Mouse (Mus musculus) stomach, embryonic 16.5 days (tissue): ENCODE measurements around the gene Chn1. TPM values are rescaled to one million over a fixed set of nuclear protein-coding genes. Genes with fewer than 3 reads are reported as not detected.

Experiments
- ATAC-seq: fragments of 200-750 bp; cut with Nextera tagmentation; 2 replicates; pipeline ENCODE4 v1.8.0; 2017; ENCODE audit warnings: moderate number of reproducible peaks, moderate TSS enrichment; ENCODE audit not compliant: insufficient read depth, low FRiP score
- H3K27ac ChIP-seq: fragments of 300-500 bp; sonication (generic); 2 replicates; pipeline ENCODE4 v1.5.1; 2014; ENCODE audit warnings: low read length
- H3K27me3 ChIP-seq: fragments of 300-500 bp; sonication (generic); 2 replicates; pipeline ENCODE4 v1.6.1; 2014; ENCODE audit warnings: low read length, control low read depth, mixed read lengths; ENCODE audit not compliant: control insufficient read depth, insufficient read depth
- H3K36me3 ChIP-seq: fragments of 300-500 bp; sonication (generic); 2 replicates; pipeline ENCODE4 v1.6.1; 2014; ENCODE audit warnings: low read length; ENCODE audit not compliant: control insufficient read depth, insufficient read depth
- H3K4me1 ChIP-seq: fragments of 300-500 bp; sonication (generic); 2 replicates; pipeline ENCODE4 v1.6.1; 2014; ENCODE audit warnings: low read length, control low read depth, mixed read lengths; ENCODE audit not compliant: control insufficient read depth, insufficient read depth
- H3K4me2 ChIP-seq: fragments of 300-500 bp; sonication (generic); 2 replicates; pipeline ENCODE4 v1.6.1; 2014; ENCODE audit warnings: low read depth, low read length, mixed read lengths
- H3K4me3 ChIP-seq: fragments of 300-500 bp; sonication (generic); replicated peaks from 2 replicates; pipeline ENCODE4 v1.5.1; 2014; ENCODE audit warnings: mild to moderate bottlenecking, low read length
- H3K9ac ChIP-seq: fragments of 300-500 bp; sonication (generic); 2 replicates; pipeline ENCODE4 v1.6.1; 2014; ENCODE audit warnings: low read length
- H3K9me3 ChIP-seq: fragments of 300-500 bp; sonication (generic); replicated peaks from 2 replicates; pipeline ENCODE4 v1.6.1; 2016; ENCODE audit warnings: low read length, control low read depth; ENCODE audit not compliant: control insufficient read depth
- WGBS: fragments of 180-500 bp; shearing (Covaris S2); extraction: QIAGEN DNeasy Blood & Tissue Kit; methylation state at CpG from one replicate; pipeline ENCODE4 v1.1.7; 2014; 5-methylcytosine and 5-hydroxymethylcytosine counted together
- polyA plus RNA-seq: library from polyadenylated mRNA; unstranded; fragments of >200 nt; fragmentation: Nextera tagmentation; extraction: Ambion mirVana; gene quantifications from 2 replicates; pipeline ENCODE4 v1.2.1, GENCODE M21; 2015

Chn1 gene
- polyA plus RNA-seq, 1 experiment from 2014 or later, result 13.1 TPM

DNA sequence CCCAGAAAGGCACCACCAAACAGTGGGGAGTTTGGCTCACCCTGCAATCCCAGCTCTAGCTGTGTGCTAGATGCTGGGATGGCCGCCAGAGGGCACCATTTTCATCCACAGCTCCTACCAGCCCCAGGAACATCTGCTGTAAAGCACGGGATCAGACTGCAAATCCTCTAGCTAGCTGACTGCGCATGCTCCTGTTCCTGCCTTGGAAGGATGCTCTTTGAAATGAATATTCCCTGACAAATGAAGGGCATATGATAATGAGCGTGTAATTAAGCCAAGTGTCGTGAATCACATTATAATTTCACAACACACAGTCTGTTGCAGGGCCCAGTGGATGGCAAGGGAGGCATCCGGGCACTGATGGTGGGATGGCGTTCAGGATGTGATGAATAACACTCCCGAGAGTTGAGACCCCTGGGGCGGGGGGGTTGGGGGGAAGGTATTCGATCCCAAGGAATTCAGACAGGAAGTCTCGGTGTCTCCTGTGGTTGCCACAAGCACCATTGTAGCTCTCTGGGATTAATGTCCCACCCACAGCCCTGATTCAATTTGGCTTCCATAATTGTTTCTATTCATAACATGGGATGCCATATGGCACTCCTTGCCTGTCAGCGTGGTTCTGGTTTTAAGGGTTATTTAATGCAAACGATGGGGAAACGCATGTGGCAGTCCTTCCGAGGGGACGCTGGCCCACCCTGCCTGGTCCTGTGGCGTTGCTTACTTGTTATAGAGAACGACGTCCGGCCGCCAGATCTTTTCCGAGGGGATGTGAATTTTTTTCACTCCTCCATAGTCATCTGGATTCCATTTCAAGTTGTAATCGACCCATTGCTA, 202.4 kb downstream of the Chn1 start:
- H3K4me3 ChIP-seq, result peak overlapping the region; percentile 17; the same call in 1 of the 2 replicates

DNA sequence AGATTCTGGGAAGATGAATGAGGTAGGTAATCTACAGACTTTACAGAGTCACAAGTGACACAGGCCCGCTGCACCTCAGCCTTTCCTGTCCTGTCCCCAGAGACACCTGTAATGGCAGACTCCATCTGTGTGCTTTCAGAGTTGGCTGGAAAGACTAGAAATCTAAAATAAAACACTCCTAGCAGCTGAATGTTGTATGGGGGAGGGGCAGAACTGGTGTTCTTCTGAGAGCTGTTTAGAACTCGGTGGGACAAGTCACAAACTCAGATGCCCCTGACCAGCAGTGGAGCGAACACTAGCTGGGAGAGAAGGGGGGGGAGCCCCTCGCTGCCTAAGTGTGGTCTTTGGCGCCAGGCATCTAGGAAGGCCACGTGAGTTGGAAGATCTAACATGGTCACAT, 203.2 kb downstream of the Chn1 start:
- 68% methylated on average over 6 of the region's 6 CpGs for WGBS
- Histone ChIP-seq H3K36me3 (no peaks in the 10 kb centered on the region), H3K9ac (no peak overlapping the region), H3K9me3 (no peaks in the 10 kb centered on the region), H3K4me1 (no peaks in the 10 kb centered on the region), H3K27ac (no peak overlapping the region), H3K4me2 (no peak overlapping the region), H3K4me3 (no peak overlapping the region), H3K27me3 (no peaks in the 10 kb centered on the region)
- no peak for ATAC-seq

More for the DNA sequence above, 202.4 kb downstream of the Chn1 start:
- Histone ChIP-seq H3K4me1 (no peaks in the 10 kb centered on the region), H3K4me2 (peak overlapping the region; percentile 29), H3K27me3 (no peaks in the 10 kb centered on the region), H3K27ac (no peak overlapping the region), H3K36me3 (no peaks in the 10 kb centered on the region), H3K9me3 (no peaks in the 10 kb centered on the region), H3K9ac (no peak overlapping the region)
- WGBS, result 33% methylated on average over 23 of the region's 23 CpGs
- ATAC-seq, result no peak

DNA sequence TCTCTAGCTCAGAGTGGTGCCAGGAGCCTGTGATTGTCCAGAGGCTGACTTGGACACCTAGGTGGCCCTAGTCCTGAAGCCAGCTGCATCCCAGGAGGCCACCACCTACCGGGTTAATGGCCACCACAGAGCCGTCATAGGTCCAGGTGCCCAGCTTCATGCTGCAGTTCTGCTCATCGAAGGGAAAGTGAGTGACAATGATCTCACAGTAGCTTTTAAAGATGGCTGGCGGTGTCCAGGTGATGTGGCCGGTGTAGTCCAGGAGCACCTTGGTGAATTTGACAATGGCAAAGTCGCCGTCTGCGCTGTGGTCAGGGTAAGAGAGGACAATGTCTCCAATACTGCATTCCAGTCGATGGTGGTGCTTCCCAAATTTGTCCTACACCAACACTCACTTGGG, 203.8 kb downstream of the Chn1 start:
- Histone ChIP-seq H3K9ac (no peak overlapping the region), H3K4me3 (no peak overlapping the region), H3K36me3 (no peaks in the 10 kb centered on the region), H3K27ac (no peak overlapping the region), H3K9me3 (no peaks in the 10 kb centered on the region), H3K4me1 (no peaks in the 10 kb centered on the region), H3K4me2 (no peak overlapping the region), H3K27me3 (no peaks in the 10 kb centered on the region)
- no peak for ATAC-seq
- 90% methylated on average over 9 of the region's 9 CpGs for WGBS

DNA sequence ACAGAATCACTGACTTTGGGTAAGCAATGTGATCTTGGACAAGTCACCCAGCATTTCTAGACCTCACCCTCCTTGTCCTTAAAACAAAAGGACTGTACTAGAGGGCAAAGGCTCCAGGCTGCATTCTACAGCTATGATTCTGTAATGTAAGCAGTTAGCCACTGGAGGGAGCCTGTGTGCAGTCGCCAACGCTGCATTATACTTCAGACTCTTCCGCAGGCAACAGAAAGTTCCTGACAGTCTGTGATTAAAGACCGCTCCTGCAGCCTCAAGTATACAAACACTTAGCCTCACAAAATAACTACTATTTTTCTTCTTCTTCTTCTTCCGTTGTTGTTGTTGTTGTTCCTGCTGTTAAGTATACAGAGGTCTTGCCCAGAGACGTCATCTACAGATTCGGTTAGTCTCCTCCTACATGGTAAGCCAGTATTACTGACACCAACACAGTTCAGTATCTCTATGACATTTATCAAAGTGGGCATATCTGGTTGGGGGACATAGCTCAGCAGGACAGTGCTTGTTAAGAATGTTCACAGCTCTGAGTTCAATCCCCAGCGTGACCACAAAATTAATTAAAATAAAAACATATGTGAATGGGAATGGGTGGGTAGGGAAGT, 208.0 kb downstream of the Chn1 start:
- Histone ChIP-seq H3K4me3 (peak overlapping the region; percentile 36), H3K27ac (no peak overlapping the region), H3K36me3 (no peaks in the 10 kb centered on the region), H3K27me3 (no peaks in the 10 kb centered on the region), H3K4me1 (no peaks in the 10 kb centered on the region; the same call in 1 of the 2 replicates), H3K9me3 (no peaks in the 10 kb centered on the region), H3K4me2 (peak overlapping the region; percentile 49), H3K9ac (peak overlapping the region; percentile 49; the same call in 1 of the 2 replicates)
- 16% methylated on average over 8 of the region's 8 CpGs for WGBS
- ATAC-seq, result 0 out of 2 replicates have a peak, but pooled peaks have one; percentile 37

DNA sequence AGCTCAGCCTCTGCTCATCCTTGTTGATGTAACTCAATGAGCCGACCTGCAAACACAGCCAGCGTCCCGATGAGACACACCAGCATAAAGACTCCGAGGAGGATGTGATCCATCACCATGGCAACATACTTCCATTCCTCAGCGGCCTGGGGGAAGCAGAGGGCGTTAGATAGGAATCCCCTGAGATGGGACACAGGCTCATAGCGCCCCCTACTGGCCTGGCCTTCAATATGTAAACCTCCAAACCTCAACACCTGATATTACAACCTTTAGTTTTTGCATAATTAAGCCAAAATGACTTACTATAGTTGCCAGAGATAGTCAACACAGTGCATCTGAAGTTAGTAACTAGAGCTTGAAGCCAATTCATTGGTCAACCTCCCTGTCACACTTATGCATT, 209.0 kb downstream of the Chn1 start:
- no peak overlapping the region for H3K27ac ChIP-seq
- 26% methylated on average over 7 of the region's 7 CpGs for WGBS
- no peaks in the 10 kb centered on the region for H3K9me3 ChIP-seq
- no peak overlapping the region for H3K9ac ChIP-seq
- H3K36me3 ChIP-seq, result no peaks in the 10 kb centered on the region
- H3K27me3 ChIP-seq, result no peaks in the 10 kb centered on the region
- H3K4me3 ChIP-seq, result no peak overlapping the region
- H3K4me2 ChIP-seq, result no peak overlapping the region
- no peak for ATAC-seq
- H3K4me1 ChIP-seq, result peaks cover 9% of the 10 kb centered on the region

DNA sequence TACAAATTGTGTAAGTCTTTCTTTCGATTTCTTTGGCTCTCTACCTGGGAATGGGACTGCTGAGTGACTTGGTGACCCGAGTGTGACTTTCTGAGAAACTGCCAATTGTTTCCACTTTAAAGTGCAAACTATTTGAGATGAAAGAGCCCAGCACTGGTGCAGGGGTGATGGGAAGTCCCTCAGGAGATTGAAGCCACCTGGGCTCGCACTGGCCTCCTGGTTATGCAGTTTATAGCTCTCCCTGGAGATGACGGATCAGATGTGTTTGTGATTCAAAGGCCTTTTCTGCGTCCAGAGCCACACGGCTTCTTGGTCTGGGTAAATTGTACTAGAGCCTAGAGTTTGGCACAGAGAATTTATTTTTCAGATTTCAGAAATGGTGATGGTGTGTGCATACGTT, 211.5 kb downstream of the Chn1 start:
- ATAC-seq, result no peak
- Histone ChIP-seq H3K9me3 (no peaks in the 10 kb centered on the region), H3K4me3 (no peak overlapping the region), H3K9ac (no peak overlapping the region), H3K36me3 (no peaks in the 10 kb centered on the region), H3K4me2 (no peak overlapping the region), H3K27me3 (no peaks in the 10 kb centered on the region), H3K4me1 (peaks cover 9% of the 10 kb centered on the region), H3K27ac (no peak overlapping the region)
- 47% methylated on average over 7 of the region's 7 CpGs for WGBS

DNA sequence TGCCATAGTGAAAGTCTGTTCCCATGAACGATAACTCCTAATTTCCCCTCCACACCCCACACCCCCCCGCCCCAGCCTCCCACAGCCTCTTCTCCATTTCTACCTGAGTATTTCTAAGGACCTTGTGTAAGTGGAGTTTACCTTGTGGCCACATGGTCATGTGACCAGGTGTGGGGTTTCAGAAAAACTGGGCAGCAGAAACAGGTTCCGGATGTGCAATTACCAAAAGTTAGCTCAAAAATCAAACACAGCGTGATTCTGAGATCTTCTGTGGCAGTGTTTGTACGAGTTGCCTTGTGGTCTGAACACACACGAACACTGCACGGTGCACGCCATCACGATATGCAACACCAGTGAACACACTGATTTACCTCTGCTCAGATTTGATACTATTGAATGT, 212.5 kb downstream of the Chn1 start:
- H3K27ac ChIP-seq, result no peak overlapping the region
- no peak overlapping the region for H3K4me2 ChIP-seq
- peaks cover 9% of the 10 kb centered on the region for H3K4me1 ChIP-seq
- H3K9ac ChIP-seq, result no peak overlapping the region
- H3K4me3 ChIP-seq, result no peak overlapping the region
- ATAC-seq, result no peak
- 79% methylated on average over 9 of the region's 9 CpGs for WGBS
- H3K36me3 ChIP-seq, result no peaks in the 10 kb centered on the region
- no peaks in the 10 kb centered on the region for H3K27me3 ChIP-seq
- no peaks in the 10 kb centered on the region for H3K9me3 ChIP-seq

DNA sequence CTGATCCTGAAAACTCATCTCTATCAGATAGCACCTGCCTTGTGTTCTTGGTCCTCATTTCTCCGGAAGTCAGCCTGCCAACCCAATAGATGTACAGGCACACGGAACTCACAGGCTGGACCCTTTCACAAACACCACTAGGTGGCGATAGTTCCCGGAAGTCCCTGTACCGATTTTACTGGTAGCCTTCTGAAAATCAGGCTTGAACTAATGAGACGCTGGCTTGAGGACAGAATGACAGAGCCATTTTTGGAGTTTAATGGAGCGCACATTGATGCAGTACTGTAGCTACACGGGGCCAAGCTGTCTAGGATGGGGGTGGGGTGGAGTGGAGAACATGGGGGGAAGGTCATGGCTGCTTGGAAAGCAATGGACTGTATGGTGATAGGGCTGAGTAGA, 213.5 kb downstream of the Chn1 start:
- Histone ChIP-seq H3K27me3 (no peaks in the 10 kb centered on the region), H3K9ac (no peak overlapping the region), H3K4me2 (peak overlapping the region; percentile 82), H3K36me3 (no peaks in the 10 kb centered on the region), H3K4me1 (peaks cover 9% of the 10 kb centered on the region), H3K4me3 (peak overlapping the region; percentile 42; the same call in 1 of the 2 replicates), H3K27ac (no peak overlapping the region), H3K9me3 (no peaks in the 10 kb centered on the region)
- WGBS, result 9% methylated on average over 8 of the region's 8 CpGs
- peak; percentile 44; the same call in 1 of the 2 replicates for ATAC-seq

DNA sequence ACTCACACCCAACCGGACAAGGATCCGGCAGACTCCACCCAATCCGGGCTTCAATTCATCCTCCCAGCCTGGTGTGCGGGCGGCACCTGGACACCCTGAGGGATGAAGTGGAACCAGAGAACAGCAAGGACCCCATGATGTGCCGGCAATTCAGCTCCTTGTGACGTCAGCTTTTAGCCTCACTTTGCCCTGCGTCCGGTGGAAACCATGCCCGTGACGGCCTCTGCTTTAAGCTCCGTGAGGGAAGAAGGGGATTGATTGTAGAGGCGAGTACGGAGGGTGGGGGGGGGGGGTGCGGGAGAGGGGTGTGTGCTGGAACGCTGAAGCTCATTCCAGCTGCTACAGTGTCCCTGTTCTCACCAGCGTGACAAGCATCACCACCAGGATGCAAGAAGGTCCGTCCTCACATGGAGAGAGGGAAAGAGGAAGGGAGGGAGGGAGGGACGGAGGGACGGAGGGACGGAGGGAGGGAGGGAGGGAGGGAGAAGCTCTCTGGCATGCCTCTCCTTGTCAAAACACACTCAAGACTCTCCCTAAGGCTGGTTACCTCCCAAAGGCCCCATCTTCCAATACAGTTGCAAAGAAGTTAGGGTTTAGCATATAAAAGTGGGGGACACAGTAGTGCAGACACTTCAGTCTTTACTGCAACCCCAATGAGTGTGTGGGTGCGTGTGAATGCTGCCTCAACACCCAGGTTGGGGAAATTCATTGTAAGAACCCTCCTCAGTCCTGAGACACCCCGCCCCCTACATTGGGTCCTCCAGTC, 214.1 kb downstream of the Chn1 start:
- Histone ChIP-seq H3K9ac (peak overlapping the region; percentile 40), H3K9me3 (no peaks in the 10 kb centered on the region), H3K4me3 (peak overlapping the region; percentile 42), H3K4me2 (peak overlapping the region; percentile 82), H3K4me1 (peaks cover 9% of the 10 kb centered on the region), H3K27ac (no peak overlapping the region), H3K36me3 (no peaks in the 10 kb centered on the region), H3K27me3 (no peaks in the 10 kb centered on the region)
- WGBS, result 6% methylated on average over 22 of the region's 23 CpGs
- no peak; the same call in 1 of the 2 replicates for ATAC-seq
